Mouse (Mus musculus) midbrain, postnatal 0 days (tissue): ENCODE measurements at regions not wholly inside any gene's neighbourhood (a gene's known extent, or its start where the extent isn't known, plus 50 kb on each side); places are given as distances from the start of the nearest gene placed in this dataset.
A peak's percentile ranks its signal among the peaks of the same experiment; 100 is the strongest.

Experiments
- ATAC-seq: fragments of 200-750 bp; cut with Nextera tagmentation; 2 replicates; pipeline ENCODE4 v1.8.0; 2017; ENCODE audit warnings: moderate number of reproducible peaks, mild to moderate bottlenecking, moderate TSS enrichment, moderate library complexity; ENCODE audit not compliant: low FRiP score
- DNase-seq: peaks from one replicate; pipeline ENCODE4 v3.0.0-alpha.2; 2015; ENCODE audit warnings: low spot score
- H3K27ac ChIP-seq: fragments of 300-500 bp; sonication (generic); 2 replicates; pipeline ENCODE4 v1.5.1; 2014; ENCODE audit warnings: low read depth, mild to moderate bottlenecking, low read length, mixed read lengths
- H3K27me3 ChIP-seq: fragments of 300-500 bp; sonication (generic); 2 replicates; pipeline ENCODE4 v1.6.1; 2014; ENCODE audit warnings: low read length, control low read depth, mixed read lengths; ENCODE audit not compliant: insufficient read depth
- H3K36me3 ChIP-seq: fragments of 300-500 bp; sonication (generic); 2 replicates; pipeline ENCODE4 v1.6.1; 2014; ENCODE audit warnings: low read length, control low read depth, mixed read lengths; ENCODE audit not compliant: insufficient read depth
- H3K4me1 ChIP-seq: fragments of 300-500 bp; sonication (generic); 2 replicates; pipeline ENCODE4 v1.6.1; 2014; ENCODE audit warnings: mild to moderate bottlenecking, control low read depth, antibody characterized with exemption, low read length, mixed read lengths; ENCODE audit not compliant: insufficient read depth
- H3K4me2 ChIP-seq: fragments of 300-500 bp; sonication (generic); 2 replicates; pipeline ENCODE4 v1.6.1; 2014; ENCODE audit warnings: low read depth, mild to moderate bottlenecking, low read length, mixed read lengths; ENCODE audit not compliant: poor library complexity, severe bottlenecking
- H3K4me3 ChIP-seq: fragments of 300-500 bp; sonication (generic); 2 replicates; pipeline ENCODE4 v1.5.1; 2014; ENCODE audit warnings: low read depth, mild to moderate bottlenecking, low read length, moderate library complexity
- H3K9ac ChIP-seq: fragments of 300-500 bp; sonication (generic); replicated peaks from 2 replicates; pipeline ENCODE4 v1.6.1; 2014; ENCODE audit warnings: mild to moderate bottlenecking, low read length, moderate library complexity, mixed read lengths; ENCODE audit not compliant: poor library complexity, severe bottlenecking
- H3K9me3 ChIP-seq: fragments of 300-500 bp; sonication (generic); 2 replicates; pipeline ENCODE4 v1.6.1; 2016; ENCODE audit warnings: low read length, control low read depth
- CTCF ChIP-seq: IDR thresholded peaks from 2 replicates; pipeline ENCODE4 v1.5.1; 2016; ENCODE audit warnings: antibody characterized with exemption, mild to moderate bottlenecking
- WGBS: fragments of 180-500 bp; shearing (Covaris S2); extraction: QIAGEN DNeasy Blood & Tissue Kit; methylation state at CpG from one replicate; pipeline ENCODE4 v1.1.7; 2014; 5-methylcytosine and 5-hydroxymethylcytosine counted together

- no peak for TF ChIP-seq CTCF
- H3K36me3 ChIP-seq = no peaks in the 10 kb centered on the region
- no peaks in the 10 kb centered on the region for H3K27me3 ChIP-seq
- H3K4me3 ChIP-seq = no peak overlapping the region
- H3K4me1 ChIP-seq = no peaks in the 10 kb centered on the region
- 91% methylated on average over 2 of the region's 2 CpGs for WGBS
- DNase-seq (no peak), ATAC-seq (no peak)
- no peak overlapping the region for H3K9ac ChIP-seq
- no peak overlapping the region for H3K27ac ChIP-seq
- no peak overlapping the region for H3K4me2 ChIP-seq
- no peaks in the 10 kb centered on the region for H3K9me3 ChIP-seq
Measured at GRCm38 (mm10) chr15:57610006-57610405, 132.6 kb upstream of the Slc22a22 start.

- Histone ChIP-seq H3K27ac (no peak overlapping the region), H3K4me3 (no peak overlapping the region), H3K4me1 (no peaks in the 10 kb centered on the region), H3K27me3 (no peaks in the 10 kb centered on the region), H3K4me2 (no peak overlapping the region), H3K9me3 (no peaks in the 10 kb centered on the region), H3K36me3 (no peaks in the 10 kb centered on the region), H3K9ac (no peak overlapping the region)
- TF ChIP-seq CTCF = no peak
- 91% methylated on average over 3 of the region's 3 CpGs for WGBS
- ATAC-seq = no peak
- DNase-seq = no peak
Measured at GRCm38 (mm10) chr15:57608519-57608918, 131.1 kb upstream of the Slc22a22 start.

GRCm38 (mm10) chr15:57600562-57600961, 123.1 kb upstream of the Slc22a22 start:
- no peak overlapping the region for H3K4me3 ChIP-seq
- peak; percentile 75 for DNase-seq
- no peaks in the 10 kb centered on the region for H3K4me1 ChIP-seq
- TF ChIP-seq CTCF = peak; percentile 86
- no peak overlapping the region for H3K9ac ChIP-seq
- H3K27me3 ChIP-seq = no peaks in the 10 kb centered on the region
- H3K9me3 ChIP-seq = no peaks in the 10 kb centered on the region
- WGBS = 14% methylated on average over 6 of the region's 6 CpGs
- H3K4me2 ChIP-seq = no peak overlapping the region
- ATAC-seq = peak; percentile 65; the same call in 1 of the 2 replicates
- no peak overlapping the region for H3K27ac ChIP-seq
- no peaks in the 10 kb centered on the region for H3K36me3 ChIP-seq

GRCm38 (mm10) chr15:57593326-57594004, 116.0 kb upstream of the Slc22a22 start:
- Histone ChIP-seq H3K9ac (no peak overlapping the region), H3K4me3 (no peak overlapping the region), H3K27ac (no peak overlapping the region), H3K27me3 (no peaks in the 10 kb centered on the region), H3K36me3 (no peaks in the 10 kb centered on the region), H3K4me2 (no peak overlapping the region), H3K9me3 (no peaks in the 10 kb centered on the region), H3K4me1 (peaks cover 15% of the 10 kb centered on the region; the same call in 1 of the 2 replicates)
- no peak for DNase-seq
- no peak for TF ChIP-seq CTCF
- whole genome bisulfite sequencing = 83% methylated on average over 4 of the region's 4 CpGs
- no peak for ATAC-seq

GRCm38 (mm10) chr15:57590597-57591219, 113.3 kb upstream of the Slc22a22 start:
- H3K27me3 ChIP-seq = no peaks in the 10 kb centered on the region
- TF ChIP-seq CTCF = no peak
- H3K27ac ChIP-seq = no peak overlapping the region
- H3K4me2 ChIP-seq = no peak overlapping the region
- no peaks in the 10 kb centered on the region for H3K36me3 ChIP-seq
- H3K4me1 ChIP-seq = peaks cover 15% of the 10 kb centered on the region; the same call in 1 of the 2 replicates
- no peaks in the 10 kb centered on the region for H3K9me3 ChIP-seq
- DNase-seq = peak; percentile 44
- H3K9ac ChIP-seq = no peak overlapping the region
- 53% methylated on average over 7 of the region's 7 CpGs for WGBS
- H3K4me3 ChIP-seq = no peak overlapping the region
- no peak for ATAC-seq
